Mouse (Mus musculus): ENCODE measurements around the gene Terb2. TPM values are rescaled to one million over a fixed set of nuclear protein-coding genes. Genes with fewer than 3 reads are reported as not detected.

The Terb2 gene
- polyA plus RNA-seq, 1 experiment = not detected

GRCm38 (mm10) chr2:122152850-122153249 lies 33.2 kb upstream of the Terb2 start:
- Histone ChIP-seq H3K36me3 (ENCODE audit: control insufficient read depth, insufficient read depth, low read length) (peaks cover 33% of the 10 kb centered on the region), H3K27me3 (ENCODE audit: control insufficient read depth, insufficient read depth, low read length) (no peaks in the 10 kb centered on the region), H3K27ac (ENCODE audit: control insufficient read depth, insufficient read depth, low read length) (no peak overlapping the region), H3K4me1 (replicated peaks; ENCODE audit: control insufficient read depth, insufficient read depth, low read length) (peaks cover 21% of the 10 kb centered on the region), H3K4me3 (ENCODE audit: control insufficient read depth, insufficient read depth, low read length) (no peak overlapping the region)
- WGBS = 80% methylated on average over 3 of the region's 3 CpGs
- TF ChIP-seq POLR2A (IDR thresholded peaks at IDR 0.05; ENCODE audit: control insufficient read depth, extremely low read depth, insufficient read depth, low read length, poor library complexity) = no peak
- TF ChIP-seq CTCF (IDR thresholded peaks at IDR 0.05; ENCODE audit: borderline replicate concordance, control insufficient read depth, extremely low read depth, insufficient read depth, low read length, poor library complexity) = no peak
- no peak for DNase-seq

GRCm38 (mm10) chr2:122153681-122154365 lies 32.2 kb upstream of the Terb2 start:
- Histone ChIP-seq H3K27me3 (ENCODE audit: control insufficient read depth, insufficient read depth, low read length) (no peaks in the 10 kb centered on the region), H3K4me1 (replicated peaks; ENCODE audit: control insufficient read depth, insufficient read depth, low read length) (peaks cover 24% of the 10 kb centered on the region), H3K36me3 (ENCODE audit: control insufficient read depth, insufficient read depth, low read length) (peaks cover 33% of the 10 kb centered on the region), H3K27ac (ENCODE audit: control insufficient read depth, insufficient read depth, low read length) (no peak overlapping the region), H3K4me3 (ENCODE audit: control insufficient read depth, insufficient read depth, low read length) (no peak overlapping the region)
- DNase-seq = no peak
- 77% methylated on average over 7 of the region's 7 CpGs for WGBS
- TF ChIP-seq POLR2A (IDR thresholded peaks at IDR 0.05; ENCODE audit: control insufficient read depth, extremely low read depth, insufficient read depth, low read length, poor library complexity) (no peak), CTCF (IDR thresholded peaks at IDR 0.05; ENCODE audit: borderline replicate concordance, control insufficient read depth, extremely low read depth, insufficient read depth, low read length, poor library complexity) (no peak)

GRCm38 (mm10) chr2:122154479-122154878 lies 31.6 kb upstream of the Terb2 start:
- Histone ChIP-seq H3K4me1 (replicated peaks; ENCODE audit: control insufficient read depth, insufficient read depth, low read length) (peaks cover 26% of the 10 kb centered on the region), H3K4me3 (ENCODE audit: control insufficient read depth, insufficient read depth, low read length) (no peak overlapping the region), H3K27ac (ENCODE audit: control insufficient read depth, insufficient read depth, low read length) (no peak overlapping the region), H3K27me3 (ENCODE audit: control insufficient read depth, insufficient read depth, low read length) (no peaks in the 10 kb centered on the region), H3K36me3 (ENCODE audit: control insufficient read depth, insufficient read depth, low read length) (peaks cover 33% of the 10 kb centered on the region)
- no peak for DNase-seq
- TF ChIP-seq CTCF (IDR thresholded peaks at IDR 0.05; ENCODE audit: borderline replicate concordance, control insufficient read depth, extremely low read depth, insufficient read depth, low read length, poor library complexity) (no peak), POLR2A (IDR thresholded peaks at IDR 0.05; ENCODE audit: control insufficient read depth, extremely low read depth, insufficient read depth, low read length, poor library complexity) (no peak)
- 96% methylated on average over 2 of the region's 2 CpGs for WGBS

GRCm38 (mm10) chr2:122155292-122155691 lies 30.8 kb upstream of the Terb2 start:
- Histone ChIP-seq H3K4me1 (replicated peaks; ENCODE audit: control insufficient read depth, insufficient read depth, low read length) (peaks cover 27% of the 10 kb centered on the region), H3K27ac (ENCODE audit: control insufficient read depth, insufficient read depth, low read length) (no peak overlapping the region), H3K4me3 (ENCODE audit: control insufficient read depth, insufficient read depth, low read length) (no peak overlapping the region), H3K27me3 (ENCODE audit: control insufficient read depth, insufficient read depth, low read length) (no peaks in the 10 kb centered on the region), H3K36me3 (ENCODE audit: control insufficient read depth, insufficient read depth, low read length) (peaks cover 33% of the 10 kb centered on the region)
- no peak for TF ChIP-seq POLR2A (IDR thresholded peaks at IDR 0.05; ENCODE audit: control insufficient read depth, extremely low read depth, insufficient read depth, low read length, poor library complexity)
- TF ChIP-seq CTCF (IDR thresholded peaks at IDR 0.05; ENCODE audit: borderline replicate concordance, control insufficient read depth, extremely low read depth, insufficient read depth, low read length, poor library complexity) = no peak
- 76% methylated on average over 2 of the region's 2 CpGs for WGBS
- DNase-seq = no peak

- no peak for DNase-seq
- WGBS = 76% methylated on average over 4 of the region's 4 CpGs
- peaks cover 27% of the 10 kb centered on the region for H3K4me1 ChIP-seq (replicated peaks; ENCODE audit: control insufficient read depth, insufficient read depth, low read length)
- H3K27me3 ChIP-seq (ENCODE audit: control insufficient read depth, insufficient read depth, low read length) = no peaks in the 10 kb centered on the region
- no peak overlapping the region for H3K4me3 ChIP-seq (ENCODE audit: control insufficient read depth, insufficient read depth, low read length)
- no peak overlapping the region for H3K27ac ChIP-seq (ENCODE audit: control insufficient read depth, insufficient read depth, low read length)
- no peak for TF ChIP-seq CTCF (IDR thresholded peaks at IDR 0.05; ENCODE audit: borderline replicate concordance, control insufficient read depth, extremely low read depth, insufficient read depth, low read length, poor library complexity)
- TF ChIP-seq POLR2A (IDR thresholded peaks at IDR 0.05; ENCODE audit: control insufficient read depth, extremely low read depth, insufficient read depth, low read length, poor library complexity) = no peak
- H3K36me3 ChIP-seq (ENCODE audit: control insufficient read depth, insufficient read depth, low read length) = peaks cover 32% of the 10 kb centered on the region
Measured at GRCm38 (mm10) chr2:122156051-122156700, 29.9 kb upstream of the Terb2 start.

- Histone ChIP-seq H3K27ac (ENCODE audit: control insufficient read depth, insufficient read depth, low read length) (no peak overlapping the region), H3K4me1 (replicated peaks; ENCODE audit: control insufficient read depth, insufficient read depth, low read length) (peaks cover 27% of the 10 kb centered on the region), H3K36me3 (ENCODE audit: control insufficient read depth, insufficient read depth, low read length) (peaks cover 19% of the 10 kb centered on the region), H3K27me3 (ENCODE audit: control insufficient read depth, insufficient read depth, low read length) (no peaks in the 10 kb centered on the region), H3K4me3 (ENCODE audit: control insufficient read depth, insufficient read depth, low read length) (no peak overlapping the region)
- DNase-seq = no peak
- TF ChIP-seq CTCF (IDR thresholded peaks at IDR 0.05; ENCODE audit: borderline replicate concordance, control insufficient read depth, extremely low read depth, insufficient read depth, low read length, poor library complexity) (no peak), POLR2A (IDR thresholded peaks at IDR 0.05; ENCODE audit: control insufficient read depth, extremely low read depth, insufficient read depth, low read length, poor library complexity) (no peak)
Measured at GRCm38 (mm10) chr2:122157561-122157960, 28.5 kb upstream of the Terb2 start.
